ENCODE assay signal across 14 mouse cellular contexts in the genomic region with DNA sequence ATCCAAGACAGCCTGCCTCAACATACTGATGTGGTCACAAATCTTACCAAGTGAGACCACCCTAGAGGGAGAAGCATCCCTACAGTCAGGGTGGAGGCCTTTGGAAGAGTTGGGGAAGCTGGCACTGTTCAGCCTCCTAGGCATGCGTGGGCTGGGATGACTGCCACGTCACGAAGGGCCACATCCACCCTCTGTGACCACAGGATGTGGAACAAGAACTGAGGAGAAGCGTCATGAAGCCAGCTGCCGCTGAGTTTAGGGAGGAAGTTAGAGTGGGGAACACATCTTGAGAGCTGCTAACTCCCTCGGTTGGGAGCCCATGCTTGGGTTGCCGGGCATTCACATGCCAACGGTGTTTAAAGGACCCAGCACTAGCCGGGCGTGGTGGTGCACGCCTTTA. TPM values are rescaled to one million over a fixed set of nuclear protein-coding genes. Genes with fewer than 3 reads are reported as not detected.
DNase-seq lines count a peak whose midpoint lies in the region; ATAC-seq lines count a peak whose summit lies in the region.
"Had no signal": no experiment of that assay in that cellular context is flagged by ENCODE, and none has a peak within 500 bp of the region (broad histone marks: within the 10 kb centered on the region; RNA-seq: fewer than 3 reads in every experiment).

No protein-coding gene starts in this region.

- ATAC-seq in inflammation-experienced regulatory T-cells, adult 6 months: peak; percentile 93
- ATAC-seq in forebrain, embryonic 14.5 days: no peak
- ATAC-seq: intestine, embryonic 15.5 days had no signal

- H3K36me3 ChIP-seq in forebrain, embryonic 14.5 days (ENCODE audit: control insufficient read depth, insufficient read depth, low read length): no peaks in the 10 kb centered on the region
- H3K36me3 ChIP-seq: intestine, embryonic 15.5 days had no signal

- H3K4me2 ChIP-seq in forebrain, embryonic 14.5 days (ENCODE audit: low read length): no peak overlapping the region
- H3K4me2 ChIP-seq: intestine, embryonic 15.5 days; liver, embryonic 11.5 days had no signal

- intact Hi-C loops in heart, postnatal 14 days (cut with DNase I): loop anchor here (10.0 kb wide), 1 partner anchor 279 kb away; no protein-coding TSS in a partner anchor

- H3K9ac ChIP-seq in forebrain, embryonic 14.5 days (ENCODE audit: low read length): no peak overlapping the region
- H3K9ac ChIP-seq: intestine, embryonic 15.5 days had no signal

- H3K9me3 ChIP-seq in forebrain, embryonic 14.5 days (replicated peaks; ENCODE audit: control insufficient read depth, low read length): 0 out of 2 replicates have a peak, but pooled peaks cover under 1% of the 10 kb centered on the region
- H3K9me3 ChIP-seq: intestine, embryonic 15.5 days had no signal

- no peak overlapping the region for H3K27ac ChIP-seq in forebrain, embryonic 14.5 days (ENCODE audit: low read depth, low read length)
- H3K27ac ChIP-seq: intestine, embryonic 15.5 days had no signal

- DNase-seq in heart, adult 9 months (ENCODE audit: low spot score in 2 of 2): peak; percentile 21 to 38
- DNase-seq in heart, postnatal 14 days: no peak
- peak; percentile 54 for DNase-seq in CD4-positive, CD25-positive, alpha-beta regulatory T cell, adult 2 months (ENCODE audit: low read depth, low spot score)
- peak; percentile 55 for DNase-seq in naive thymus-derived CD4-positive, alpha-beta T cell, adult 2 months (ENCODE audit: low read depth)
- no peak for DNase-seq in forebrain, embryonic 14.5 days (ENCODE audit: low spot score)
- no peak for DNase-seq in gastrocnemius, adult 18-20 months (ENCODE audit: low spot score)
- DNase-seq in kidney, adult 11 months: no peak
- DNase-seq: adrenal gland, postnatal 10 days; cerebellum, postnatal 36 days had no signal

- H3K4me1 ChIP-seq in forebrain, embryonic 14.5 days (ENCODE audit: control insufficient read depth, insufficient read depth, low read length): no peaks in the 10 kb centered on the region
- H3K4me1 ChIP-seq: intestine, embryonic 15.5 days had no signal

- WGBS in forebrain, embryonic 14.5 days: 87% methylated on average over 11 of the region's 11 CpGs

- H3K4me3 ChIP-seq in forebrain, embryonic 14.5 days (ENCODE audit: low read depth, low read length): no peak overlapping the region
- H3K4me3 ChIP-seq: intestine, embryonic 15.5 days had no signal

- H3K27me3 ChIP-seq in forebrain, embryonic 14.5 days (replicated peaks; ENCODE audit: control insufficient read depth, insufficient read depth, low read length): no peaks in the 10 kb centered on the region
- H3K27me3 ChIP-seq: intestine, embryonic 15.5 days had no signal

RNA-seq across cellular contexts. Expression of a gene that starts 52.0 kb away (rescaled TPM):
- total RNA-seq in heart, postnatal 14 days (2021): 1 to 10 TPM; 4.4 to 5.9 TPM
- 100 to 1,000 TPM; 129 to 140 (median 134) TPM for polyA plus RNA-seq in inflammation-experienced regulatory T-cells, adult 6 months (2017; shearing (Covaris generic))
- 25.3 and 27.2 TPM in 2 replicates for polyA plus RNA-seq in forebrain, embryonic 14.5 days (2014; fragmentation: Nextera tagmentation; extraction: Ambion mirVana)
- 1 to 10 TPM; 3.0 to 3.2 TPM for total RNA-seq in gastrocnemius, adult 18-20 months (2021)

RNA-seq across cellular contexts. Expression of a gene that starts 52.1 kb away (rescaled TPM):
- 10 to 100 TPM; 29.3 to 30.0 TPM for total RNA-seq in heart, postnatal 14 days (2021)
- polyA plus RNA-seq in inflammation-experienced regulatory T-cells, adult 6 months (2017; shearing (Covaris generic)): 10 to 100 TPM; 57.7 to 67.7 (median 63.5) TPM
- polyA plus RNA-seq in forebrain, embryonic 14.5 days (2014; fragmentation: Nextera tagmentation; extraction: Ambion mirVana): 34.5 and 37.6 TPM in 2 replicates
- total RNA-seq in gastrocnemius, adult 18-20 months (2021): 10 to 100 TPM in 1 of 2 experiments, 1 to 10 TPM in 1; 8.0 to 12.4 TPM

RNA-seq across cellular contexts. Expression of a gene that starts 54.1 kb away (rescaled TPM):
- total RNA-seq in heart, postnatal 14 days (2021): under 1 TPM in 1 of 2 experiments, not detected in 1; 0.10 TPM
- polyA plus RNA-seq in inflammation-experienced regulatory T-cells, adult 6 months (2017; shearing (Covaris generic)): under 1 TPM in 2 of 3 experiments, not detected in 1; 0.49 to 0.59 TPM
- polyA plus RNA-seq in forebrain, embryonic 14.5 days (2014; fragmentation: Nextera tagmentation; extraction: Ambion mirVana): 0.63 and 0.78 TPM in 2 replicates
- total RNA-seq in gastrocnemius, adult 18-20 months (2021): not detected
- total RNA-seq: heart, postnatal 10 days; megakaryocyte-erythroid progenitor cell, adult 5-6 weeks had no signal

Comparison
In these comparisons a context has a peak if more than half of its experiments do, and no peak if none do; other contexts are left out.
1. DNase-seq: peak in heart, adult 9 months (2 of 2), CD4-positive, CD25-positive, alpha-beta regulatory T cell, adult 2 months (single experiment) and naive thymus-derived CD4-positive, alpha-beta T cell, adult 2 months (single experiment); none in heart, postnatal 14 days (0 of 2), forebrain, embryonic 14.5 days (single experiment), gastrocnemius, adult 18-20 months (single experiment) and kidney, adult 11 months (single experiment).